Mouse (Mus musculus) G1E (cell line): ENCODE measurements around the gene Gm12117.

ENCODE experiments used
- CTCF ChIP-seq: IDR thresholded peaks from 2 replicates; pipeline ENCODE4 v1.5.1; 2012; ENCODE audit warnings: low read depth, low read length, inconsistent platforms, mixed read lengths
- GATA1 ChIP-seq: IDR thresholded peaks from 2 replicates; pipeline ENCODE4 v1.6.1; 2012; ENCODE audit warnings: borderline replicate concordance, low read length, inconsistent platforms, mixed read lengths
- GATA2 ChIP-seq: IDR thresholded peaks from 2 replicates; pipeline ENCODE4 v1.6.1; 2012; ENCODE audit warnings: low read depth, low read length, inconsistent platforms, borderline replicate concordance
- POLR2AphosphoS5 ChIP-seq: IDR thresholded peaks from 2 replicates; pipeline ENCODE4 v1.6.1; 2012; ENCODE audit warnings: low read depth, low read length, inconsistent platforms; ENCODE audit not compliant: insufficient replicate concordance
- TAL1 ChIP-seq: conservative IDR thresholded peaks from 2 replicates; pipeline ENCODE4 v1.6.1; 2012; ENCODE audit warnings: low read depth, low read length, inconsistent platforms, mixed read lengths

DNA sequence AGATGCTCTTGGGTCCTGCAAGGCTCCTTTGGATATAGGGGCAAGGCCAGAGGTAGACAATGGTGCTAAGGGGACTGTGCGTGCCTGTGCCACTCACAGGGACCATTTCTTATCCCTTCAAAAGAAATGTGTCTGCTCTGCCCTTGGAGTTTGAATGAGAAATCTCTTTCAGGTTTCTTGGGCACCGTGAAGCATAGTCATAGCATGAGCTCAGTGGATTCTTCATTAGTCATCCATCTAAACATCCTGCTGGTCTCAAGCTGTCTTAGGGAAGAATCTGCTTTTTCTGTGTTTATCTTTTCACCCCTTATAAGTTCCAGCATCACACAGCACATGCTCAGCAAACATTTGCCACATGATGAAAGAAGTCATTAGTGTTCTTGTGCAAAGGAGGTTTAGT, 2.0 kb upstream of the Gm12117 start:
- TF ChIP-seq GATA1 (no peak), TAL1 (no peak), CTCF (no peak), POLR2AphosphoS5 (no peak), GATA2 (no peak)
